Mouse (Mus musculus) liver, embryonic 16.5 days (tissue): Measurements from ENCODE around the gene Tchh. TPM values are rescaled to one million over a fixed set of nuclear protein-coding genes. Genes with fewer than 3 reads are reported as not detected.
A peak's percentile ranks its signal among the peaks of the same experiment; 100 is the strongest.

Experiments
- ATAC-seq: fragments of 200-750 bp; cut with Nextera tagmentation; 2 replicates; pipeline ENCODE4 v1.8.0; 2017; ENCODE audit warnings: low read depth, mild to moderate bottlenecking, moderate number of reproducible peaks, moderate library complexity
- H3K27ac ChIP-seq: fragments of 300-500 bp; sonication (generic); 2 replicates; pipeline ENCODE4 v1.5.1; 2014; ENCODE audit warnings: mild to moderate bottlenecking, low read length
- H3K27me3 ChIP-seq: fragments of 300-500 bp; sonication (generic); 2 replicates; pipeline ENCODE4 v1.6.1; 2014; ENCODE audit warnings: low read depth, low read length, mixed read lengths; ENCODE audit not compliant: control insufficient read depth, insufficient read depth
- H3K36me3 ChIP-seq: fragments of 300-500 bp; sonication (generic); 2 replicates; pipeline ENCODE4 v1.6.1; 2014; ENCODE audit warnings: mild to moderate bottlenecking; ENCODE audit not compliant: control insufficient read depth, insufficient read depth
- H3K4me1 ChIP-seq: fragments of 300-500 bp; sonication (generic); 2 replicates; pipeline ENCODE4 v1.6.1; 2014; ENCODE audit warnings: low read depth, low read length, mixed read lengths; ENCODE audit not compliant: control insufficient read depth
- H3K4me2 ChIP-seq: fragments of 300-500 bp; sonication (generic); 2 replicates; pipeline ENCODE4 v1.6.1; 2014; ENCODE audit warnings: low read depth, low read length, mixed read lengths
- H3K4me3 ChIP-seq: fragments of 300-500 bp; sonication (generic); 2 replicates; pipeline ENCODE4 v1.5.1; 2014; ENCODE audit warnings: low read depth, mild to moderate bottlenecking, low read length
- H3K9ac ChIP-seq: fragments of 300-500 bp; sonication (generic); 2 replicates; pipeline ENCODE4 v1.6.1; 2014; ENCODE audit warnings: low read depth, low read length
- H3K9me3 ChIP-seq: fragments of 300-500 bp; sonication (generic); replicated peaks from 2 replicates; pipeline ENCODE4 v1.6.1; 2016; ENCODE audit warnings: low read length; ENCODE audit not compliant: control insufficient read depth
- WGBS: fragments of 180-500 bp; shearing (Covaris S2); extraction: QIAGEN DNeasy Blood & Tissue Kit; methylation state at CpG from one replicate; pipeline ENCODE4 v1.1.7; 2014; ENCODE audit not compliant: insufficient replicate concordance; 5-methylcytosine and 5-hydroxymethylcytosine counted together
- polyA plus RNA-seq: library from polyadenylated mRNA; unstranded; fragments of >200 nt; fragmentation: Nextera tagmentation; extraction: Ambion mirVana; gene quantifications from 2 replicates; pipeline ENCODE4 v1.2.1, GENCODE M21; 2015

Gene Tchh
- 0.05 TPM in 2 replicates for polyA plus RNA-seq

DNA sequence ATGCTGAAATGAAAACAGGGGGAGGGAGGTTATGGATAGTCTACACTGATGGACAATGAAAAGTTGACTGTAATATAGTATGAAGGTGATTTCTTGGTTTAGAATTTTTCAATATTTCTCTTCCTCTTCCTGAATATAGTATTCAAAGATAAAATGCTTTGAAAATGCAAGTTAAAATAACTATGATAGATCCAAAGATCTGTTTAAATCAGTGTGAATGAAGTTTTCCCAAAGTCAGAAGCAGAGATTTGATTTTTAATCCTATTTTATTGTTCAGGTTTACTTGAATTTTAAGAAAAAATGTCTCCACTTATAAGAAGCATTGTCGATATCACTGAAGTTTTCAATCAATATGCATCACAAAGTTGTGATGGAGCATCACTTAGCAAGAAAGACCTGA lies at the start of gene Tchh:
Gene Tchh (plus strand): TSS at position 301 of the 400 bp plus-strand sequence.
- H3K27me3 ChIP-seq = peaks cover 44% of the 10 kb centered on the region
- H3K4me2 ChIP-seq = no peak within 1 kb of the TSS
- no peak within 1 kb of the TSS for H3K9ac ChIP-seq
- no peak within 1 kb of the TSS for H3K4me3 ChIP-seq
- peaks cover 4% of the 10 kb centered on the region for H3K4me1 ChIP-seq
- 57% methylated on average over 1 of the region's 1 CpGs for WGBS
- no peaks in the 10 kb centered on the region for H3K36me3 ChIP-seq
- H3K9me3 ChIP-seq = no peaks in the 10 kb centered on the region
- no peak for ATAC-seq
- no peak within 1 kb of the TSS for H3K27ac ChIP-seq

DNA sequence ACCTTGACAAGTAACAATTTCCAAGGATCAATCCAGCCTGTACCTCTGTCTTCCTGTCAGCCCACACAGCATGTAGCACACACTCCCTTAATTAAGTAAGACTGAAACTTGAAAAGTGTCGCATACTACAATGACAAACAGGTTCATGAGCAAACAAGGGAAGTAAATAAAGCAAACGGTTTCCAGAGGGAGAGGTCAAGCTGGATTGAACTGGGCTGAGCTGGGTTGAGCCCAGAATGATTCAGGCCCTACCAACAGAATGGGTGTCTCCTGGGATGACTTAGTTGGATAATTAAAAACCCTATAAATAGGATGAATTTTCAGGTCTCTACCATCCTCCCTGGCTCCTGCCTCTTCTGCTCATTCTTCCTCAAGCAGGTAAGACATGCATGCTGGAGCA lies 48.8 kb upstream of the Tchh start, which contains the start of gene Rptn:
Gene Rptn (plus strand): TSS at position 334 of the 400 bp plus-strand sequence.
- Histone ChIP-seq H3K27ac (no peak within 1 kb of the TSS), H3K36me3 (no peaks in the 10 kb centered on the region), H3K4me1 (no peaks in the 10 kb centered on the region), H3K9ac (no peak within 1 kb of the TSS), H3K4me2 (no peak within 1 kb of the TSS), H3K27me3 (no peaks in the 10 kb centered on the region), H3K4me3 (no peak within 1 kb of the TSS), H3K9me3 (no peaks in the 10 kb centered on the region)
- no peak for ATAC-seq
- WGBS = 46% methylated on average over 2 of the region's 2 CpGs

DNA sequence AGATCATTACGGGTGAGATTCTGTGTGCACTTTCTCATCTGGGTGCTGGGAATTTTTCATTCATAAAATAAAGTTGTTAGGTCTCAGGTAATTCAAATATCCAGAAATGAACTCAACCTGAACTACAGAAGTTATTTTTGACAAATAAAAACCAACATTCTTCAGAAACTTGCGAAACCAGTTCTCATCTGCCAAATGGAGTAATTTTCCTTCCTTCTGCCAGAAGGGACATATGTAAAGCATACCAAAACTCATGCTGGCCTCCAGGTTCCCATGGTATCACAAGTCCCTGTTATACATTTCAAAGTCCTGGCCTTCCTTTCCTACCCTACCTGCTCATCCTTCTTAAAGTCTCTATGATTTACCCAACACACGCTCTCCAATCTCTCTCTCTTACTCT lies 38.2 kb upstream of the Tchh start:
- WGBS = 70% methylated on average over 3 of the region's 3 CpGs
- H3K9ac ChIP-seq = no peak overlapping the region

DNA sequence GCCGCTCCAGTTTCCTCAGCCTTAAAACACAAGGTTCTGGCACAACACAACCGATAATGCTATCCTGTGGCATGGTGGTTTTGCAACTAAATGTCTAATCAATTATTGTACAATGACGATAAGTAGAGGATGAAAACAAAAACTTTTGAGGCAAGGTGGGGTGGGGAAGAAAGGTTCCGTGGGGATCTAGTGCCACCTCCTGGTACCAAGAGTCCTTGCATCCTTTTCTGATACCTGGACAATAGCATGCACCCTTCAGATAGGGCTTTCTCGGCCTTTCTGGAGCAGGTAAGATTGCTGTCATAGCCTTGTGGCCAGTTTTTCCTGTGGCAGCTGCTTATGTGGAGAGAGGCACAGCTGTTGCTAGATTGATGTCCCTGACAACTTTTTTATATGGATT lies 35.1 kb upstream of the Tchh start:
- H3K27me3 ChIP-seq = no peaks in the 10 kb centered on the region
- H3K4me3 ChIP-seq = no peak overlapping the region
- no peak overlapping the region for H3K9ac ChIP-seq
- no peak overlapping the region for H3K4me2 ChIP-seq
- H3K9me3 ChIP-seq = no peaks in the 10 kb centered on the region
- no peaks in the 10 kb centered on the region for H3K4me1 ChIP-seq
- ATAC-seq = no peak
- no peaks in the 10 kb centered on the region for H3K36me3 ChIP-seq
- 26% methylated on average over 5 of the region's 5 CpGs for WGBS
- H3K27ac ChIP-seq = no peak overlapping the region

More for the DNA sequence above, 38.2 kb upstream of the Tchh start:
- H3K36me3 ChIP-seq = no peaks in the 10 kb centered on the region
- H3K4me3 ChIP-seq = no peak overlapping the region
- no peak overlapping the region for H3K4me2 ChIP-seq
- no peaks in the 10 kb centered on the region for H3K4me1 ChIP-seq
- no peaks in the 10 kb centered on the region for H3K9me3 ChIP-seq
- no peak overlapping the region for H3K27ac ChIP-seq
- no peak for ATAC-seq
- no peaks in the 10 kb centered on the region for H3K27me3 ChIP-seq

DNA sequence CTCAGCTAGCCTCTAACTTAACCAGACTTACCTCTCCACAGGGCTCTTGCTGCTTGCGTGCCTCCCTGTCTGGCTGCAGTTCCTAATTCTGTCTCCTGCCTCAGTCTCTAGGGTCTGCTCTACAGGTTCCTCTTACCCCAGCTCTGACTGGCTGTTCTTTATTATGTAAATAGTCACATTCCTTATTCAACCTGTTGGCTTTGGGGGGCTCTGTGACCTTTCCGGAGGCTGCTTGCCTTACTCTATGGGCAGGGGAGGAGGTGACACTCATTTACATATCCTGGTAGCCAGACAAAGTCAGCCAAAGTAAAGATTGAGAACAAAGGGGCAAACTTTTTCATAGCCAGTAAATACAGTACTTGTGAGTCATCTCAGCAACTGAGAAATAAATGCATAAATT lies 30.2 kb upstream of the Tchh start:
- Histone ChIP-seq H3K27me3 (no peaks in the 10 kb centered on the region), H3K9ac (no peak overlapping the region), H3K36me3 (no peaks in the 10 kb centered on the region), H3K9me3 (no peaks in the 10 kb centered on the region), H3K4me2 (no peak overlapping the region), H3K27ac (no peak overlapping the region), H3K4me1 (no peaks in the 10 kb centered on the region), H3K4me3 (no peak overlapping the region)
- ATAC-seq = no peak
- 24% methylated on average over 2 of the region's 2 CpGs for WGBS

DNA sequence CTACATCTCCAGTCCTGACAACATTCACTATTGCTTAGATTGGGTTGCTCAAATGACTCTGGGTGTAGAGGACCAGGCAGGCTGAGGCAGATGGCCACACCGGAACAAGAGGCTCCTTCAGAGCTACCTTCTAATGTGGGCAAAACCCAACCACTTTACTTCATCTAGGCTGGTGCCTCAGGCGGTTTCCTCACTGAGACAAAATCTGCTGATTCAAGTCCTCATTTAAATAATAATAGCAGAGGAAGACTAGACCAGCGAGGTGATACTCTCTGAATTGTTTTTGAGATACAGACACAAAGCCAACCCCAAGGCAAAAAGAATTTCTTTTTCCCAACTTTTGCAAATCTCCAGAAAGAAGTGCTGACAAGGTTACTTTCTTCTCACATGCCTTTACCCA lies 10.5 kb upstream of the Tchh start:
- H3K27me3 ChIP-seq = no peaks in the 10 kb centered on the region
- H3K36me3 ChIP-seq = no peaks in the 10 kb centered on the region
- no peak overlapping the region for H3K27ac ChIP-seq
- H3K4me2 ChIP-seq = no peak overlapping the region
- no peaks in the 10 kb centered on the region for H3K4me1 ChIP-seq
- H3K9me3 ChIP-seq = no peaks in the 10 kb centered on the region
- no peak overlapping the region for H3K4me3 ChIP-seq
- no peak overlapping the region for H3K9ac ChIP-seq
- WGBS = 35% methylated on average over 3 of the region's 3 CpGs
- ATAC-seq = no peak

DNA sequence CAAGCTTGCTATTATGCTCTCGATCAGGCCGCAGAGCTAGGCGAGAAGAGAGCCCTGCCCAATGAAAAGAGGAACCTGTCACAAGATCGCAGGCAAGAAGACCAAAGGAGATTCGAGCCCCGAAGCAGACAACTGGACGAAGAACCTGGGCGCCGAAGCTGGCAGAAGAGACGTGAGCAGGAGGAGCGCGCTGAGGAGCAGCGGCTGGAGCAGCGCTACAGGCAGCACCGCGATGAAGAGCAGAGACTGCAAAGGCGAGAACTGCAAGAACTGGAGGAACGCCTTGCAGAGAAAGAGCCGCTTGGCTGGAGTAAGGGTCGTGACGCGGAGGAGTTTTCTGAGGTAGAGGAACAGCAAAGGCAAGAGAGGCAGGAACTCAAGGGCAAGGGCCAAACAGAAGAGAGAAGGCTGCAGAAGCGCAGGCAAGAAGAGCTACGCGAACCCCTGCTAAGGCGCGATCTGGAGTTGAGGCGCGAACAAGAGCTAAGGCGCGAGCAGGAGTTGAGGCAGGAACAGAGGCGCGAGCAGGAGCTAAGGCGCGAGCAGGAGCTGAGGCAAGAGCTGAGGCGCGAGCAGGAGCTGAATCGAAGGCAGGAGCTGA lies 1.5 kb downstream of the Tchh start:
- Histone ChIP-seq H3K27me3 (peaks cover 54% of the 10 kb centered on the region), H3K9ac (no peak overlapping the region)

DNA sequence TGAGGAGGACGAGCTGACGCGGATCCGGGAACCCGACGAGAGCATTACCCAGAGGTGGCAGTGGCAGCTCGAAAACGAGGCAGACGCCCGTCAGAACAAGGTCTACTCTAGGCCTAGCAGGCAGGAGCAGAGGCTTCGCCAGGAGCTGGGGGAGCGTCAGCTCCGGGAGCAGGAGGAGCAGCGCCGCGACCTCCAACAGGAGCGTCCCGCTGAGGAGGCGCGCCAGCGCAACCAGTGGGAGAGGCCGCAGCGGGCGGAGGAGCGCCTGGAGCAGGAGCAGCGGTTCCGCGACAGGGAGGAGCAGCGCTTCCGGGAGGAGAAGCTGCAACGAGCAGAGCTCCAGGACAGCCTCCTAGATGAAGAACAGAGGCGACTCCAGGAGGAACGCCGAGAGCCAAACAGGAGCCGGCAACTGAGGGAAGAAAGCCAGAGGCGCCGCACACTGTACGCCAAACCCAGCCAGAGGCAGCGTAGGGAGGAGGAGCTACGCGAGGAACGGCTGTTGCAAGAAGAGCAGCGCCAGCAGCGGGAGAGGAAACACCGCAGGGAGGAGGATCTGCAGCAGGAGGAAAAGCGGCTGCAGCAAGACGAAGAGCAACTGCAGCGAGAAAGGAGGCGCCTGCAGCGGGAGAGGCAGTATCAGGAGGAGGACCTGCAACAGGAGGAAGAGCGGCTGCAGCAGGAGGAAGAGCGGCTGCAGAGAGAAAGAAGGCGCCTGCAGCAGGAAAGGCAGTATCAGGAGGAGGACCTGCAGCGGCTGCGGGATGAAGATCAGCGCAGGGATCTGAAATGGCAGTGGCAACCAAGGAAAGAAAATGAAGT lies 2.4 kb downstream of the Tchh start:
- WGBS = under 1% methylated on average over 56 of the region's 56 CpGs
- H3K27ac ChIP-seq = no peak overlapping the region
- H3K9ac ChIP-seq = no peak overlapping the region

More for the DNA sequence above, 1.5 kb downstream of the Tchh start:
- Histone ChIP-seq H3K27ac (no peak overlapping the region), H3K4me1 (peaks cover 4% of the 10 kb centered on the region), H3K4me2 (peak overlapping the region; percentile 72), H3K9me3 (no peaks in the 10 kb centered on the region), H3K4me3 (peak overlapping the region; percentile 53), H3K36me3 (no peaks in the 10 kb centered on the region)
- WGBS = under 1% methylated on average over 38 of the region's 38 CpGs
- ATAC-seq = no peak

DNA sequence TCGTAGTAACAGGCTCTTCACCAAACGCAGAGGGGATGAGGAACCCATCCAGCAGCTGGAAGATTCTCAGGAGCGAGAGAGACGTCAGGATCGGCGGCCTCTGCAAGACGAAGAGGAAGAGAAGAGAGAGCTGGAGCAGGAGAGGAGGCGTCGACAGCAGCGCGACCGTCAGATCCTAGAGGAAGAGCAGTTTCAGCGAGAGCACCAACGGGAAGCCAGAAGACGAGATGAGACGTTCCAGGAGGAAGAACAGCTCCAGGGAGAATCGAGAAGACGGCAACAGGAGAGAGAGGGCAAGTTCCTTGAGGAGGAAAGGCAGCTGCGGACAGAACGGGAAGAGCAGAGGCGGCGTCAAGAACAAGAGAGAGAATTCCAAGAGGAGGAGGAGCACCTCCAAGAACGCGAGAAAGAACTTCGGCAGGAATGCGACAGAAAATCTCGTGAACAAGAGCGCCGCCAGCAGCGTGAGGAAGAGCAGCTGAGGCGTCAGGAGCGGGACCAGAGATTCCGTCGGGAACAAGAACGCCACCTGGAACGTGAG lies 3.1 kb downstream of the Tchh start:
- Histone ChIP-seq H3K9me3 (no peaks in the 10 kb centered on the region), H3K27ac (no peak overlapping the region), H3K4me1 (peaks cover 4% of the 10 kb centered on the region), H3K9ac (no peak overlapping the region), H3K27me3 (peaks cover 54% of the 10 kb centered on the region), H3K36me3 (no peaks in the 10 kb centered on the region), H3K4me2 (peak overlapping the region; percentile 72), H3K4me3 (peak overlapping the region; percentile 53)
- under 1% methylated on average over 36 of the region's 36 CpGs for WGBS
- ATAC-seq = no peak

More for the DNA sequence above, 2.4 kb downstream of the Tchh start:
- H3K4me3 ChIP-seq = peak overlapping the region; percentile 53
- peak; percentile 41; the same call in 1 of the 2 replicates for ATAC-seq
- H3K27me3 ChIP-seq = peaks cover 54% of the 10 kb centered on the region
- peak overlapping the region; percentile 72 for H3K4me2 ChIP-seq
- H3K36me3 ChIP-seq = no peaks in the 10 kb centered on the region
- H3K9me3 ChIP-seq = no peaks in the 10 kb centered on the region
- peaks cover 4% of the 10 kb centered on the region for H3K4me1 ChIP-seq
